Mouse (Mus musculus) limb, embryonic 14.5 days (tissue): Measurements from ENCODE around the gene Arl15. TPM values are rescaled to one million over a fixed set of nuclear protein-coding genes. Genes with fewer than 3 reads are reported as not detected.

Source experiments
- ATAC-seq: fragments of 200-750 bp; cut with Nextera tagmentation; 2 replicates; pipeline ENCODE4 v1.8.0; 2017; ENCODE audit warnings: low read depth, moderate number of reproducible peaks, moderate TSS enrichment; ENCODE audit not compliant: low FRiP score
- DNase-seq: peaks from one replicate; pipeline ENCODE4 v3.0.0-alpha.2; 2015; ENCODE audit warnings: low spot score
- H3K27ac ChIP-seq: fragments of 300-500 bp; sonication (generic); replicated peaks from 2 replicates; pipeline ENCODE4 v1.5.1; 2014; ENCODE audit warnings: low read depth, mild to moderate bottlenecking, low read length, moderate library complexity, mixed read lengths
- H3K27me3 ChIP-seq: fragments of 300-500 bp; sonication (generic); 2 replicates; pipeline ENCODE4 v1.6.1; 2014; ENCODE audit warnings: low read length, mixed read lengths; ENCODE audit not compliant: control insufficient read depth, insufficient read depth
- H3K36me3 ChIP-seq: fragments of 300-500 bp; sonication (generic); 2 replicates; pipeline ENCODE4 v1.6.1; 2014; ENCODE audit warnings: mild to moderate bottlenecking, low read length, moderate library complexity, mixed read lengths; ENCODE audit not compliant: control insufficient read depth, insufficient read depth
- H3K4me1 ChIP-seq: fragments of 300-500 bp; sonication (generic); 2 replicates; pipeline ENCODE4 v1.6.1; 2014; ENCODE audit warnings: antibody characterized with exemption, low read length, mixed read lengths; ENCODE audit not compliant: control insufficient read depth, insufficient read depth
- H3K4me2 ChIP-seq: fragments of 300-500 bp; sonication (generic); replicated peaks from 2 replicates; pipeline ENCODE4 v1.6.1; 2014; ENCODE audit warnings: low read depth, mild to moderate bottlenecking, low read length, moderate library complexity; ENCODE audit not compliant: severe bottlenecking
- H3K4me3 ChIP-seq: fragments of 300-500 bp; sonication (generic); replicated peaks from 2 replicates; pipeline ENCODE4 v1.5.1; 2014; ENCODE audit warnings: low read length
- H3K9ac ChIP-seq: fragments of 300-500 bp; sonication (generic); 2 replicates; pipeline ENCODE4 v1.6.1; 2014; ENCODE audit warnings: mild to moderate bottlenecking, low read depth, low read length, moderate library complexity; ENCODE audit not compliant: severe bottlenecking
- H3K9me3 ChIP-seq: fragments of 300-500 bp; sonication (generic); 2 replicates; pipeline ENCODE4 v1.6.1; 2016; ENCODE audit warnings: low read length; ENCODE audit not compliant: control insufficient read depth
- POLR2A ChIP-seq: fragments of 200-500 bp; IDR thresholded peaks from 2 replicates; pipeline ENCODE4 v1.8.0; 2012; ENCODE audit warnings: inconsistent platforms, mild to moderate bottlenecking, moderate library complexity, borderline replicate concordance; ENCODE audit not compliant: insufficient read depth, insufficient read length; ENCODE audit errors: extremely low read depth
- WGBS: fragments of 180-500 bp; shearing (Covaris S2); extraction: QIAGEN DNeasy Blood & Tissue Kit; methylation state at CpG from one replicate; pipeline ENCODE4 v1.1.7; 2014; 5-methylcytosine and 5-hydroxymethylcytosine counted together
- polyA plus RNA-seq, 2 experiments: library from polyadenylated mRNA; depleted of rRNA in 1 of 2; stranded (reverse) in 1 of 2; unstranded in 1 of 2; fragments of >200 nt; fragmentation: Nextera tagmentation in 1 of 2; extraction: Ambion mirVana in 1 of 2; gene quantifications; 2 replicates each; pipeline versions ENCODE4 v1.2.1 to v1.2.3; 2012 to 2014

Arl15 gene
- polyA plus RNA-seq, 2 experiments = 10.1 to 10.7 TPM

- Histone ChIP-seq H3K4me3 (no peak overlapping the region), H3K9ac (no peak overlapping the region), H3K27ac (no peak overlapping the region), H3K36me3 (no peaks in the 10 kb centered on the region), H3K9me3 (no peaks in the 10 kb centered on the region), H3K27me3 (no peaks in the 10 kb centered on the region), H3K4me1 (no peaks in the 10 kb centered on the region), H3K4me2 (no peak overlapping the region)
- no peak for DNase-seq
- WGBS = 80% methylated on average over 8 of the region's 8 CpGs
- ATAC-seq = no peak
- no peak for TF ChIP-seq POLR2A
Measured at GRCm38 (mm10) chr13:114142826-114143225, 348.5 kb downstream of the Arl15 start.

GRCm38 (mm10) chr13:114143247-114143646 is 348.9 kb downstream of the Arl15 start:
- WGBS = 74% methylated on average over 1 of the region's 1 CpGs
- ATAC-seq (no peak), DNase-seq (no peak)
- no peak for TF ChIP-seq POLR2A
- Histone ChIP-seq H3K4me1 (no peaks in the 10 kb centered on the region), H3K4me2 (no peak overlapping the region), H3K9me3 (no peaks in the 10 kb centered on the region), H3K27me3 (no peaks in the 10 kb centered on the region), H3K36me3 (no peaks in the 10 kb centered on the region), H3K27ac (no peak overlapping the region), H3K4me3 (no peak overlapping the region), H3K9ac (no peak overlapping the region)

GRCm38 (mm10) chr13:114144052-114145046 is 350.0 kb downstream of the Arl15 start:
- H3K9ac ChIP-seq = no peak overlapping the region
- no peak overlapping the region for H3K4me2 ChIP-seq
- no peaks in the 10 kb centered on the region for H3K4me1 ChIP-seq
- no peak overlapping the region for H3K27ac ChIP-seq
- H3K9me3 ChIP-seq = no peaks in the 10 kb centered on the region
- no peak for DNase-seq
- H3K4me3 ChIP-seq = no peak overlapping the region
- TF ChIP-seq POLR2A = no peak
- H3K27me3 ChIP-seq = no peaks in the 10 kb centered on the region
- 48% methylated on average over 15 of the region's 15 CpGs for whole genome bisulfite sequencing
- no peak for ATAC-seq
- no peaks in the 10 kb centered on the region for H3K36me3 ChIP-seq

- no peaks in the 10 kb centered on the region for H3K4me1 ChIP-seq
- ATAC-seq = no peak
- no peak for DNase-seq
- WGBS = 87% methylated on average over 8 of the region's 8 CpGs
- H3K9ac ChIP-seq = no peak overlapping the region
- no peak overlapping the region for H3K27ac ChIP-seq
- H3K4me3 ChIP-seq = no peak overlapping the region
- TF ChIP-seq POLR2A = no peak
- no peaks in the 10 kb centered on the region for H3K27me3 ChIP-seq
- no peaks in the 10 kb centered on the region for H3K36me3 ChIP-seq
- H3K4me2 ChIP-seq = no peak overlapping the region
- H3K9me3 ChIP-seq = no peaks in the 10 kb centered on the region
Measured at GRCm38 (mm10) chr13:114145249-114145648, 350.9 kb downstream of the Arl15 start.

GRCm38 (mm10) chr13:114150856-114151697 is 356.8 kb downstream of the Arl15 start:
- Histone ChIP-seq H3K36me3 (peaks cover 6% of the 10 kb centered on the region; the same call in 1 of the 2 replicates), H3K9me3 (no peaks in the 10 kb centered on the region), H3K4me1 (0 out of 2 replicates have a peak, but pooled peaks cover 2% of the 10 kb centered on the region), H3K4me3 (no peak overlapping the region), H3K27me3 (no peaks in the 10 kb centered on the region), H3K9ac (no peak overlapping the region), H3K4me2 (no peak overlapping the region), H3K27ac (no peak overlapping the region)
- ATAC-seq (no peak), DNase-seq (no peak)
- TF ChIP-seq POLR2A = no peak
- WGBS = 81% methylated on average over 16 of the region's 16 CpGs
